26 mouse cellular contexts compared by ENCODE assay signal in genomic region chr8:11666023-11666716, GRCm38 (mm10). TPM values are rescaled to one million over a fixed set of nuclear protein-coding genes. Genes with fewer than 3 reads are reported as not detected.
"Had no signal": no experiment of that assay in that cellular context is flagged by ENCODE, and none has a peak within 500 bp of the region (broad histone marks: within the 10 kb centered on the region; RNA-seq: fewer than 3 reads in every experiment).

No protein-coding gene starts in this region.

RNA-seq across cellular contexts. Expression of gene 1700016D06Rik, which starts 34.7 kb away (rescaled TPM):
- total RNA-seq: layer of hippocampus, adult 2 months; layer of hippocampus, postnatal 10 days; left cerebral cortex, adult 8-10 months; left cerebral cortex, postnatal 14 days; left cerebral cortex, postnatal 4 days; megakaryocyte, adult 5-6 weeks; monocyte, adult 5-6 weeks had no signal
- polyA plus RNA-seq: kidney, adult 2 months; kidney, embryonic 14.5 days; kidney, postnatal 0 days; large intestine, adult 2 months; limb, embryonic 12.5 days; limb, embryonic 15.5 days; liver, embryonic 11.5 days; liver, embryonic 14.5 days; liver, postnatal 0 days; lung, embryonic 14.5 days; lung, postnatal 0 days; macrophage; midbrain, embryonic 16.5 days; neural tube, embryonic 12.5 days; neural tube, embryonic 15.5 days; small intestine, adult 2 months; spleen, adult 2 months; stomach, embryonic 16.5 days; urinary bladder, adult 2 months had no signal
